Mouse (Mus musculus): ENCODE measurements around the gene A830018L16Rik. TPM values are rescaled to one million over a fixed set of nuclear protein-coding genes. Genes with fewer than 3 reads are reported as not detected.

The A830018L16Rik gene
- 0.43 TPM in 1 of 2 replicates, not detected in the other for polyA plus RNA-seq (2012; rRNA removed; ENCODE audit: low replicate concordance)

GRCm38 (mm10) chr1:11413894-11414556 is at the start of gene A830018L16Rik:
TSS of gene A830018L16Rik (plus strand) at chr1:11414105.

